Mouse (Mus musculus) C2C12 (cell line): ENCODE results near the gene Fam19a5. TPM values are rescaled to one million over a fixed set of nuclear protein-coding genes. Genes with fewer than 3 reads are reported as not detected.

ENCODE experiments used
- H3K27me3 ChIP-seq: one replicate; pipeline ENCODE4 v1.6.1; 2011; ENCODE audit not compliant: control insufficient read depth, insufficient read depth, insufficient read length
- H3K36me3 ChIP-seq: one replicate; pipeline ENCODE4 v1.6.1; 2011; ENCODE audit not compliant: control insufficient read depth, insufficient read depth
- H3K4me3 ChIP-seq: one replicate; pipeline ENCODE4 v1.5.1; 2011; ENCODE audit warnings: mild to moderate bottlenecking, control low read depth; ENCODE audit not compliant: poor library complexity, insufficient read depth, severe bottlenecking
- H3K79me2 ChIP-seq: one replicate; pipeline ENCODE4 v1.6.1; 2011; ENCODE audit not compliant: control insufficient read depth, insufficient read depth
- H3K79me3 ChIP-seq: one replicate; pipeline ENCODE4 v1.6.1; 2011; ENCODE audit warnings: low read depth, control low read depth
- H3ac ChIP-seq: one replicate; pipeline ENCODE3; 2011; ENCODE audit warnings: low read depth; ENCODE audit not compliant: control insufficient read depth, insufficient read length
- CEBPB ChIP-seq: IDR thresholded peaks from one replicate; pipeline ENCODE4 v1.6.1; 2011; ENCODE audit warnings: low read depth, mild to moderate bottlenecking, control low read depth, moderate library complexity
- CTCF ChIP-seq: IDR thresholded peaks from one replicate; pipeline ENCODE4 v1.5.1; 2011; ENCODE audit not compliant: control insufficient read depth, insufficient read depth, insufficient read length
- FOSL1 ChIP-seq: IDR thresholded peaks from one replicate; pipeline ENCODE4 v1.8.0; 2011; ENCODE audit warnings: mild to moderate bottlenecking, low read length; ENCODE audit not compliant: poor library complexity, insufficient read depth, severe bottlenecking
- MAX ChIP-seq: IDR thresholded peaks from one replicate; pipeline ENCODE4 v1.6.1; 2011; ENCODE audit warnings: mild to moderate bottlenecking, control low read depth
- MYOD1 ChIP-seq: IDR thresholded peaks from one replicate; pipeline ENCODE4 v1.6.1; 2011; ENCODE audit warnings: low read depth; ENCODE audit not compliant: control insufficient read depth, insufficient read length
- MYOG ChIP-seq: IDR thresholded peaks from one replicate; pipeline ENCODE4 v1.6.1; 2011; ENCODE audit not compliant: control insufficient read depth, insufficient read length; ENCODE audit errors: extremely low read depth
- USF1 ChIP-seq: IDR thresholded peaks from one replicate; pipeline ENCODE4 v1.6.1; 2011; ENCODE audit warnings: low read depth, mild to moderate bottlenecking, control low read depth, moderate library complexity
- long read RNA-seq, 2 experiments: library from polyadenylated mRNA; unstranded; transcript quantifications; one replicate each; pipeline ENCODE4 v2.0.0; 2019 to 2020
- polyA plus RNA-seq: library from polyadenylated mRNA; unstranded; fragments of >200 nt; fragmentation: generic; extraction: Trizol; gene quantifications from one replicate; pipeline ENCODE4 v1.2.1, GENCODE M21; 2012; ENCODE audit warnings: missing spikeins

The Fam19a5 gene
- polyA plus RNA-seq: 50.0 TPM
- long read RNA-seq, experiment 1, transcript Fam19a5-201 (4 exons, 2,603 nt): major isoform, 7 of 30 reads
- long read RNA-seq, experiment 1, partial matches to known transcripts: 3 of 30 reads
- long read RNA-seq, experiment 1, other reads (novel, unspliced or antisense): 20 of 30 reads
- long read RNA-seq, experiment 2, transcript Fam19a5-201 (4 exons, 2,603 nt): major isoform, 92 of 156 reads
- long read RNA-seq, experiment 2, partial matches to known transcripts: 6 of 156 reads
- long read RNA-seq, experiment 2, other reads (novel, unspliced or antisense): 58 of 156 reads

GRCm38 (mm10) chr15:87543599-87544338, at the start of gene Fam19a5:
Fam19a5 (plus strand) TSS chr15:87544299.
- H3K79me2 ChIP-seq: no peaks in the 10 kb centered on the region
- no peak for TF ChIP-seq USF1
- TF ChIP-seq CEBPB: no peak
- no peak for TF ChIP-seq FOSL1
- TF ChIP-seq CTCF: no peak
- no peaks in the 10 kb centered on the region for H3K79me3 ChIP-seq
- H3ac ChIP-seq: no peak within 1 kb of the TSS
- H3K27me3 ChIP-seq: no peaks in the 10 kb centered on the region
- H3K36me3 ChIP-seq: no peaks in the 10 kb centered on the region
- no peak within 1 kb of the TSS for H3K4me3 ChIP-seq

GRCm38 (mm10) chr15:87501737-87502136, 42.4 kb upstream of the Fam19a5 start:
- no peaks in the 10 kb centered on the region for H3K27me3 ChIP-seq
- no peak overlapping the region for H3ac ChIP-seq
- no peaks in the 10 kb centered on the region for H3K79me3 ChIP-seq
- no peaks in the 10 kb centered on the region for H3K79me2 ChIP-seq
- no peak overlapping the region for H3K4me3 ChIP-seq
- no peak for TF ChIP-seq MAX
- no peak for TF ChIP-seq MYOD1
- no peak for TF ChIP-seq FOSL1
- no peak for TF ChIP-seq MYOG
- no peak for TF ChIP-seq USF1
- no peak for TF ChIP-seq CTCF
- no peak for TF ChIP-seq CEBPB
- H3K36me3 ChIP-seq: no peaks in the 10 kb centered on the region

GRCm38 (mm10) chr15:87507349-87507748, 36.8 kb upstream of the Fam19a5 start:
- no peak for TF ChIP-seq MYOD1
- no peak overlapping the region for H3ac ChIP-seq
- no peaks in the 10 kb centered on the region for H3K79me2 ChIP-seq
- no peak overlapping the region for H3K4me3 ChIP-seq
- no peaks in the 10 kb centered on the region for H3K36me3 ChIP-seq
- H3K79me3 ChIP-seq: no peaks in the 10 kb centered on the region
- no peaks in the 10 kb centered on the region for H3K27me3 ChIP-seq

- Histone ChIP-seq H3ac (no peak overlapping the region), H3K79me2 (no peaks in the 10 kb centered on the region), H3K27me3 (no peaks in the 10 kb centered on the region), H3K4me3 (no peak overlapping the region), H3K36me3 (no peaks in the 10 kb centered on the region), H3K79me3 (no peaks in the 10 kb centered on the region)
- no peak for TF ChIP-seq MAX
- no peak for TF ChIP-seq USF1
- no peak for TF ChIP-seq MYOG
- no peak for TF ChIP-seq FOSL1
- TF ChIP-seq CTCF: no peak
- TF ChIP-seq CEBPB: no peak
- no peak for TF ChIP-seq MYOD1
These were observed 33.2 kb upstream of the Fam19a5 start for GRCm38 (mm10) chr15:87510886-87511285.

GRCm38 (mm10) chr15:87518161-87518560, 25.9 kb upstream of the Fam19a5 start:
- no peak overlapping the region for H3K4me3 ChIP-seq
- H3K27me3 ChIP-seq: no peaks in the 10 kb centered on the region
- H3ac ChIP-seq: no peak overlapping the region
- TF ChIP-seq CTCF (no peak), USF1 (no peak), MYOG (no peak), CEBPB (no peak), MAX (no peak), MYOD1 (no peak), FOSL1 (no peak)
- no peaks in the 10 kb centered on the region for H3K36me3 ChIP-seq
- H3K79me3 ChIP-seq: no peaks in the 10 kb centered on the region
- no peaks in the 10 kb centered on the region for H3K79me2 ChIP-seq

- Histone ChIP-seq H3ac (no peak overlapping the region), H3K4me3 (no peak overlapping the region), H3K27me3 (no peaks in the 10 kb centered on the region), H3K36me3 (no peaks in the 10 kb centered on the region), H3K79me2 (no peaks in the 10 kb centered on the region), H3K79me3 (no peaks in the 10 kb centered on the region)
- no peak for TF ChIP-seq MYOG
- no peak for TF ChIP-seq MAX
- no peak for TF ChIP-seq USF1
- TF ChIP-seq CTCF: no peak
- TF ChIP-seq FOSL1: no peak
- TF ChIP-seq CEBPB: no peak
- TF ChIP-seq MYOD1: no peak
These were observed 14.8 kb upstream of the Fam19a5 start for GRCm38 (mm10) chr15:87529271-87529670.
